Mouse (Mus musculus) cortical plate, adult 2 months (tissue): ENCODE results near the gene Zfp398. TPM values are rescaled to one million over a fixed set of nuclear protein-coding genes. Genes with fewer than 3 reads are reported as not detected.
A peak's percentile ranks its signal among the peaks of the same experiment; 100 is the strongest.

ENCODE experiments used
- H3K27ac ChIP-seq: fragments of 200-500 bp; 2 replicates; pipeline ENCODE4 v1.5.1; 2012; ENCODE audit warnings: low read length, control low read depth, inconsistent platforms; ENCODE audit not compliant: insufficient read depth
- H3K4me1 ChIP-seq: fragments of 200-500 bp; 2 replicates; pipeline ENCODE4 v1.6.1; 2011; ENCODE audit warnings: low read length; ENCODE audit not compliant: control insufficient read depth, insufficient read depth
- H3K4me3 ChIP-seq: fragments of 200-500 bp; 2 replicates; pipeline ENCODE4 v1.5.1; 2011; ENCODE audit warnings: mild to moderate bottlenecking, low read length, control low read depth; ENCODE audit not compliant: insufficient read depth
- CTCF ChIP-seq: fragments of 200-500 bp; IDR thresholded peaks from 2 replicates; pipeline ENCODE4 v1.5.1; 2011; ENCODE audit warnings: mild to moderate bottlenecking, control low read depth, low read length; ENCODE audit not compliant: insufficient read depth; ENCODE audit errors: extremely low read depth
- POLR2A ChIP-seq: fragments of 200-500 bp; IDR thresholded peaks from 2 replicates; pipeline ENCODE4 v1.6.1; 2011; ENCODE audit warnings: mild to moderate bottlenecking, low read length, control low read depth; ENCODE audit not compliant: insufficient read depth; ENCODE audit errors: extremely low read depth
- polyA plus RNA-seq: library from polyadenylated mRNA; depleted of rRNA; stranded (reverse); fragments of >200 nt; gene quantifications from 2 replicates; pipeline ENCODE4 v1.2.3, GENCODE M21; 2012

Gene Zfp398
- polyA plus RNA-seq, 1 experiment: 14.2 TPM

GRCm38 (mm10) chr6:47809053-47809452, 26.4 kb upstream of the Zfp398 start:
- no peak overlapping the region for H3K4me3 ChIP-seq
- no peak overlapping the region; the same call in 1 of the 2 replicates for H3K27ac ChIP-seq
- TF ChIP-seq POLR2A (no peak), CTCF (no peak)
- peaks cover 13% of the 10 kb centered on the region for H3K4me1 ChIP-seq

- peaks cover 13% of the 10 kb centered on the region for H3K4me1 ChIP-seq
- H3K27ac ChIP-seq: no peak overlapping the region
- H3K4me3 ChIP-seq: no peak overlapping the region
- TF ChIP-seq CTCF: no peak
- TF ChIP-seq POLR2A: no peak
Measured at GRCm38 (mm10) chr6:47810181-47810580, 25.3 kb upstream of the Zfp398 start.

- no peak for TF ChIP-seq CTCF
- TF ChIP-seq POLR2A: no peak
- peaks cover 13% of the 10 kb centered on the region for H3K4me1 ChIP-seq
- no peak overlapping the region for H3K27ac ChIP-seq
- no peak overlapping the region for H3K4me3 ChIP-seq
Measured at GRCm38 (mm10) chr6:47811324-47811723, 24.1 kb upstream of the Zfp398 start.

- Histone ChIP-seq H3K4me3 (peak overlapping the region; percentile 86), H3K4me1 (peaks cover 12% of the 10 kb centered on the region), H3K27ac (no peak overlapping the region)
- no peak for TF ChIP-seq POLR2A
- no peak for TF ChIP-seq CTCF
Measured at GRCm38 (mm10) chr6:47812271-47812915, 23.1 kb upstream of the Zfp398 start.

DNA sequence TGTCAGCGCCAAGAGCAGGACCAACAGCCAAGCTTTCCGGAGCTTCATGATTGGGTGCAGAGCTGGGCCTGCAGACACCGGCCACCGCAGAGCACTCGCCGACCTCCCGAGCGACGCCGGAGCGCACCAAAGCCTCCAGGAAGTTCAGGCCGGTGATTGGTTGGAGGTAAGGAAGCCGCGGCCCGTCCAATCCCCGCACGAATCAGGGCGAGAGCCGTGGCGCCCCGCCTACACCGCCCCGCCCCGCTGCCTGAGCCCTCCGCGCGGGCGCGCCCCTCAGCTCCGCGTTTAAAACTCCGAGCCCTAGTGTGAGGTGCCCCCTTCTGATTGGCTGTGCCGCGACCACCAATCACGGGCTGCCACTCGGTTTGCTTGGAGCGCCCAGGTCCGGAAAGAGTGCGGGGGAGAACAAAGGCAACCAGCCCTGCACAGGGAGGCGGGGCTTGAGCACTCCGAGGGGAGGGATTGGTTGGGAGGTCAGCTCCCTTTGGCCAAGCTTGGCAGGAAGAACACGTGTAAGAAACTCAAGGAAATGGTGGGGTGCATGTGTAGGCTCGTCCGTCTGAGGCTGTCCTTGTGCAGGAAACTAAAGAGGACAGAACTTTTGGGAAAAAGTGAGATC, 22.1 kb upstream of the Zfp398 start, which contains the start of gene Pdia4:
Gene Pdia4 (minus strand): TSS at position 174 of the 622 bp plus-strand sequence.
- TF ChIP-seq POLR2A (peak; percentile 79; the same call in 1 of the 2 replicates), CTCF (no peak)
- H3K4me1 ChIP-seq: peaks cover 9% of the 10 kb centered on the region; the same call in 1 of the 2 replicates
- H3K4me3 ChIP-seq: peak within 1 kb of the TSS; percentile 86
- no peak within 1 kb of the TSS for H3K27ac ChIP-seq

DNA sequence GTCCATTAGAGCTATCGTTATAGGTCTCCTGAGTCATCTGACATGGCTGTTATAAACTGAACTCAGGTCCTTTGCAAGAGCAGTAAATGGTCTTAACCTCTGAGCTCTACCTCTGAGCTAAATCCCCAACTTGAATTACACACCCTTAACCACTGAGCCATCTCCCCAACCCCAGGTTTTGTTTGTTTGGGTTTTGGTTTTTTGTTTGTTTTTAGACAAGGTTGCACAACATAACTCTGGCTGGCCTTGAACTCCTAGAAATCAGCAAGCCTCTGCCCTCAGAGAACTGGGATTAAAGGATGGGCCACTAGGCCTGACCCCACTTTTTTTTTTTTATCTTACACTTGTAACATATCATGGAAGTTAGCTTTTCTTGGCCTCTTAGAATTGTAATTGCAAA, 19.3 kb upstream of the Zfp398 start:
- Histone ChIP-seq H3K4me1 (peaks cover 7% of the 10 kb centered on the region; the same call in 1 of the 2 replicates), H3K27ac (no peak overlapping the region), H3K4me3 (no peak overlapping the region)
- TF ChIP-seq POLR2A: no peak

DNA sequence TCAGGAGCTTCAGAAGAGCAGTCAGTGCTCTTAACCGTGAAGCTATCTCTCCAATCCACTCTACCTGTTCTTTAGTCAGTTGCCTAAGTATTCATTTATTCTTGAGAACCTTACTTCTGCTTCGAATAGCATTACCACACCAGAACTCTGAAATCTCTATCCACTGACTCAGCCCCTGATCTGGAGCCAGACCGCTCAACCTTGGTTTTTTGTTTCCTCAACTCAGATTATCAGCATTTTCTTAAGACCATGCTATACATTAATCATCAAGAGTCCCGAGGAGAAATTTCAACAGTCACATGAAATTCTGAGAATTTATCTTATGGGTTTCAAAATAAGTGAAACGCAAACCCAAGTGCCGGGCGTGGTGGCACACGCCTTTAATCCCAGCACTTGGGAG, 16.7 kb upstream of the Zfp398 start:
- no peaks in the 10 kb centered on the region for H3K4me1 ChIP-seq
- TF ChIP-seq POLR2A: no peak
- TF ChIP-seq CTCF: no peak
- H3K4me3 ChIP-seq: no peak overlapping the region
- no peak overlapping the region for H3K27ac ChIP-seq

DNA sequence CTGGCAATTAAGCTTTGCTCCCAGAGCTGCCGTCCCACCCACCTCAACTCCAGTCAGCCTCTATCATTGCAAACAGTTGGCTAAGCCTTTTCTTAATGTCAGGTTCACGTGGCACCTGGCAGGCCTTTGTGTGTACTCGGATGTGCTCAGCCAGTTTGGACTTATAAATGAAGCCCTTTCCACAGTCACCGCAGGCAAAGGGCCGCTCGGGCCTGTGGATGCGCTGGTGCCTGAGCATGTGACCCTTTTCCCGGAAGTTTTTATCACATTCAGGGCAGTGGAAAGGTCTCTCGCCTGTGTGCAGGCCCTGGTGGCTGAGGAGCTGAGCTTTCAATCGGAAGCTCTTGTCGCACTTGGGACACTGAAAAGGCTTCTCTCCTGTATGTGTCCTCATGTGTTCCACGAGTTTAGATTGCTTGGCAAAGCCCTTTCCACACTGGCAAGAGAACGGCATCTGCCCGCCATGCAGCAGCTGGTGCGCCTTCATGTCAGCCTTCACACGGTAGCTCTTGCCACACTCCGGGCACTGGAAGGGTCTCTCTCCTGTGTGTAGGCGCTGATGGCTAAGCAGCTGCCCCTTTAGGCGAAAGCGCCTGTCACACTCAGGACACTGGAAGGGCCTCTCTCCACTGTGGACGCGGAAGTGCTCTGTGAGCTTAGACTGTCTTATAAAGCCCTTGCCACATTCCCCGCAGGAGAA, 15.7 kb upstream of the Zfp398 start:
- H3K27ac ChIP-seq: no peak overlapping the region
- H3K4me1 ChIP-seq: no peaks in the 10 kb centered on the region
- no peak overlapping the region for H3K4me3 ChIP-seq
- TF ChIP-seq CTCF: no peak
- no peak for TF ChIP-seq POLR2A

GRCm38 (mm10) chr6:47821236-47821635, 14.2 kb upstream of the Zfp398 start:
- H3K4me3 ChIP-seq: no peak overlapping the region
- H3K27ac ChIP-seq: no peak overlapping the region
- TF ChIP-seq CTCF: no peak
- no peak for TF ChIP-seq POLR2A
- no peaks in the 10 kb centered on the region for H3K4me1 ChIP-seq
